Mouse (Mus musculus) gastrocnemius, postnatal 14 days (tissue): ENCODE data around the gene Spatc1l. TPM values are rescaled to one million over a fixed set of nuclear protein-coding genes. Genes with fewer than 3 reads are reported as not detected.

Experiments
- DNase-seq: peaks from one replicate; pipeline ENCODE4 v3.0.0; 2021; ENCODE audit warnings: mixed read lengths
- intact Hi-C: fragments of 180-260 bp; cut with DNase I; formaldehyde crosslinking; loops from one replicate; pipeline ENCODE4 v1.15.1; 2025; ENCODE audit warnings: low total_unique reads
- long read RNA-seq, 2 experiments: library from polyadenylated mRNA; stranded (forward); transcript quantifications; one replicate each; pipeline ENCODE4 v2.0.0; 2021
- total RNA-seq, 2 experiments: library from RNA; stranded (reverse); gene quantifications; 2 replicates each; pipeline ENCODE4 v1.2.3; 2021

The Spatc1l gene
- total RNA-seq, result not detected
- long read RNA-seq, experiment 1, result 0 reads
- long read RNA-seq, experiment 2, result 0 reads

- intact Hi-C loops, result no loop called here
- no peak for DNase-seq
These were observed at the start of gene Spatc1l for GRCm38 (mm10) chr10:76561972-76562371. Gene Spatc1l (plus strand): TSS chr10:76562272.

GRCm38 (mm10) chr10:76512965-76513583, 49.0 kb upstream of the Spatc1l start:
- peak; percentile 84 for DNase-seq
- intact Hi-C loops, result no loop called here

- intact Hi-C loops, result no loop called here
- no peak for DNase-seq
These were observed 31.1 kb upstream of the Spatc1l start for GRCm38 (mm10) chr10:76530922-76531321.

GRCm38 (mm10) chr10:76531375-76531774, 30.7 kb upstream of the Spatc1l start, which contains the start of gene Lss:
Gene Lss (plus strand): TSS chr10:76531588.
- intact Hi-C loops, result no loop called here
- DNase-seq, result peak; percentile 95

DNA sequence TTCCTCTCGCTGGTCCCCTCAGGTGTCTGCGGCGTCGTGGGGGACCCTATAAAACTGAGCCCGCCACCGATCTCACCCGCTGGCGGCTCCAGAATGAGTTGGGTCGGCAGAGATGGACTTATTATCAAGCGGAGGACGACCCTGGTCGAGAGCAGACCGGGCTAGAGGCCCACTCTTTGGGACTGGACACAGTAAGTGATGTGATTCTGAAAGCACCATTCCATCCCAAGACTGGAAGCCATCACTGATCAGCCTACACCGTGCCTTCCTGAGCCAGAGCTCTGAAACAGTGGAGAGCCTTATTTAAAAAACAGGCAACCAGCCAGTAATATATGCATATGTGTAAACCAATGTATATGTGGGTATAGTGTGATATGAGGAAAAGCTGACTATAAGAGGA, 30.2 kb upstream of the Spatc1l start:
- intact Hi-C loops, result no loop called here
- DNase-seq, result no peak

DNA sequence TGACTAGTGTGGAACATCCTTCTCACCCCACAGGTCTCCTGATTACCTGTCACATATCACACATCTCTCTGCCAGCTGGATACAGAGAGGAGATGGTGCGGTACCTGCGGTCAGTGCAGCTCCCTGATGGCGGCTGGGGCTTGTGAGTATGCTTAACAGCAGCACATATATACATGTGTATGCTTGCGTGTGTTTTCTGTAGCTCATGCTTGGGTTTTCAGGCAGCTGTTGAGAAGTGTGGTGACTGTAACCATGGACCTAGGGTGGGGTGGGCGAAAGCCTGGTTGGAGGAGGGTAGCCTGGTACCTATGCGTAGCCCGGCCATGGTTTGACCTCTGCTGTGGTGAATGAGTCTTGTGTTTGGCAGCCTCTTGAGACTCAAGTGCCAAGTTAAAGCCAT, 26.5 kb upstream of the Spatc1l start:
- intact Hi-C loops, result no loop called here
- no peak for DNase-seq

GRCm38 (mm10) chr10:76537619-76538018, 24.5 kb upstream of the Spatc1l start:
- DNase-seq, result no peak
- intact Hi-C loops, result no loop called here

DNA sequence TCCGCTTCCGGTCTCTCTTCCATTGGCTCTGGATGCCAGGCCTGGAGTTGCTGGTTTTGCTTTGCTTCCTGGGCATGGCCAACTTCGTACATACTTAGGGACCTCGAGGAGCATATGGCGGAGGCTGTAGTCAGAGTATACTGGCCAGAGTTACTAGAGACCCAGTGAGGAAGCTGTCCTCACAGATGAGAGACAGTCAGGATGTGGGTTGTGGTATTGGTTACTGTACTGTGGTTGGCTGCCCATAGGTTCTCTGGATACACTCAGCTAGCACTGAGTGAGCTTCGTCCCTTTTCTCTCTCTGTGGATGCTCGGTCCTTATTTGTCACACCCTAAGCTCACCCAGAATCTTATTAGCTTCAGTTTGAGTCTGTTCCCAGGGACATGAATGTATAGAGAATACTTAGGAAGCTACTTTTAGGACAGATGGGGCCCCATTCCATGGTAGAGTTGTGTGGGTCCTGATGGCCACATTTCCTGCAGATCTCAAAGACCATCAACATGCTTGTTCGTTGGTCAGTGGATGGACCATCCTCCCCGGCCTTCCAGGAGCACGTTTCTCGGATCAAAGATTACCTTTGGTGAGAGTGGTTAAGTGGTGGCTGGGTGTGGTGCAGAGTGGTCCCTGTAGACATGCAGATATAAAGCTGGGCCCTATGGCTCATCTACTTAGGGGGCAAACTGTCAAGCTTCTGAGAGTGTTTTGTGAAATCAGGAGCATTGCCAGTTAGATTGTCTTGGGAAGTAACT, 20.6 kb upstream of the Spatc1l start:
- intact Hi-C loops, result no loop called here
- no peak for DNase-seq

- DNase-seq, result no peak
- intact Hi-C loops, result no loop called here
These were observed 19.3 kb upstream of the Spatc1l start for GRCm38 (mm10) chr10:76542636-76543375.

GRCm38 (mm10) chr10:76546566-76546965, 15.5 kb upstream of the Spatc1l start:
- intact Hi-C loops, result no loop called here
- no peak for DNase-seq

GRCm38 (mm10) chr10:76548218-76548617, 13.9 kb upstream of the Spatc1l start:
- intact Hi-C loops, result no loop called here

GRCm38 (mm10) chr10:76550458-76550857, 11.6 kb upstream of the Spatc1l start:
- no peak for DNase-seq
- intact Hi-C loops, result loop anchor here (5.0 kb wide), 1 partner anchor 187 kb away; no protein-coding TSS in a partner anchor

More at GRCm38 (mm10) chr10:76548218-76548617, 13.9 kb upstream of the Spatc1l start:
- no peak for DNase-seq

- intact Hi-C loops, result loop anchor here (5.0 kb wide), 1 partner anchor 186 kb away; no protein-coding TSS in a partner anchor
- no peak for DNase-seq
These were observed 10.5 kb upstream of the Spatc1l start for GRCm38 (mm10) chr10:76551556-76551955.

DNA sequence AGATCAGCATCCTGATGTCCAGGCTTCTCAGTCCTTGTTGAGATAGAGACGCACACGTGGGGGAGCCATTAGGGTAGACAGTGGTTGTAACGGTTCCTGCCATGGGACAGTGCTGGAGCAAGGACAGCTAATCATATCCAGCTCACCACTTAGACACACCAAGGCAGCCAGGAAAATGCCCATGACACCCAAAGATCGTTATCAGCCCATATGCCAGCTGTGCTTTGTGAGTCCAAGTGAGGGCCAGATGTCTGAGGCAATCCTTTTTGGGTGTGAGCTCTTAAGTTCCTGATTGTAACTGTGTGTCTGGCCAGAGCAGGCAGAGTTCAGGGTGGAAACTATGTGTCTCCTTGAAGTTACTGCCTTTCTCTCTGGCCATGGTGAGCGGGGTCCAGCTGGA, 8.0 kb upstream of the Spatc1l start:
- intact Hi-C loops, result loop anchor here (5.0 kb wide), 1 partner anchor 183 kb away; no protein-coding TSS in a partner anchor
- DNase-seq, result no peak

DNA sequence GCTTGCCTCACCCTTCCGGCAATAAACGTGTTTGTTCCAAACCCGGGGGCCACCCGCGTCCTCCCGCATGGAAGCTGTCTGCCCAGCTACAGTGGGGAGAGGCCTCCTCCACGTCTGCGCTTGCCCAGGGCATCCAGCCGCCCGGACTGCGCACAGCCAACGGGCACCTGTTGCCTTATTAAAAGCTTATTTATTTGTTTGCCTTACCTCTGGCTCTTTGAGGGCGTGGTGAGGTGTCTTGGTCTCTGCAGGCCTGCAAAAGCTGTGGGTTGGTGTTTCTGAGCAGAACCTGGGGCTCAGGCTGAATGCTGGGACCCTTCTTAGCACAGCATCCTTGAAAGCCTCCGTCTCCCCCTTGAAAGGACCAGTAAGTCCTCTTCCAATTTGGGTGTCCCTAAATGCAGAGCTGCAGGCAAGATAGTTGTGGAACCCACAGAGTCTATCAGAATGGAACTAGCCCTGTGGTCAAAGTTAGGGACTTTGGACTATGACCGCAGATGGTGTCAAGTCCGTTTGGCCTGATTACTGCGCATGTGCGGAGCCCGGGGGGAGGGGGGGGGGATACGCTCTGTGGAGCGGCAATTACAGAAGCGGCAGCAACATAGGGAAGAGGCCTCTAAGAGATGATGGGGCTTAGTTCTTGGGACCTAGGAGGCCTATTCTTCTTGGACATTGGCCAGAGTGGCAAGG, 8.1 kb downstream of the Spatc1l start:
- intact Hi-C loops, result no loop called here

DNA sequence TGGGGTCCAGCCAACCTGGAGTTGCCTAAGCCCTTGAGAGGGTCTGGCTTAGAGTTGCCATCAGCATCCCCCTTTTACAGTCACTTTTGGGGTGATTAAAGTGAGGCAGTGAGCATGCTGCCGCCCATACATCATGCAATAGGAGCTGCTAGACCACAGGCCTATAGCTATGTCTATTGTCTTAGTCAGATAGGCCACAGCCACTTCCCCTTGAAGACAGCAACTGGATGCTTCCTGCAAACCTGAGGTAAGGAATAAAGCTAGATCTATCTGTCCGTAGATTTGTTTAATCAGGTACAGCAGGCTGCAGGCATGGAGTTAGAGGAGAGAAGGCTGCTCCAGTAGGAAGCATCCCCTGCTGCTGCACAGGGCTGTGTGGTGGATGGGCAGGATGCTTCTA, 9.0 kb downstream of the Spatc1l start:
- intact Hi-C loops, result no loop called here
- DNase-seq, result no peak

More for the DNA sequence above, 8.1 kb downstream of the Spatc1l start:
- no peak for DNase-seq

GRCm38 (mm10) chr10:76572151-76572550, 10.1 kb downstream of the Spatc1l start:
- intact Hi-C loops, result no loop called here

DNA sequence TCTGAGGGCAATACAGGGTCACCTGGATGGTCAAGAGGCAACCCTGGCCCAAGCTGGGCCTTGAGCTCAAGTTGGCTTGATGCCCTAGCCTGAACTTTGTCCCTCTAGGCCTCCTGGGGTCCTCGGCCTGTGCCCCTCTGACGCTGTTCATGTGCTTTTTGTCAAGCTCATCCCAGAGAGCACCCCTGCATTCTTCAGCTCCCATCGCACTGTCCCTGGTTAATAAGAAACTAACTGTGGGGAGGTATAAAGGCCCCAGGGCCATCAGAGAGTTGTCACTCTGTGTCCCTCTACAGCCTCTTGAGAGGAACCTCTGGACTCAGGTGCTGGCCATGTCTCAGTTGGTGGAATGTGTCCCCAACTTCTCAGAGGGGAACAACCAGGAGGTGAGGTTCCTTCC, 13.3 kb downstream of the Spatc1l start, which contains the start of gene Ftcd:
Gene Ftcd, plus strand, starts transcription at position 275 of the 400 bp plus-strand sequence.
- intact Hi-C loops, result no loop called here
- DNase-seq, result no peak

More at GRCm38 (mm10) chr10:76572151-76572550, 10.1 kb downstream of the Spatc1l start:
- no peak for DNase-seq

DNA sequence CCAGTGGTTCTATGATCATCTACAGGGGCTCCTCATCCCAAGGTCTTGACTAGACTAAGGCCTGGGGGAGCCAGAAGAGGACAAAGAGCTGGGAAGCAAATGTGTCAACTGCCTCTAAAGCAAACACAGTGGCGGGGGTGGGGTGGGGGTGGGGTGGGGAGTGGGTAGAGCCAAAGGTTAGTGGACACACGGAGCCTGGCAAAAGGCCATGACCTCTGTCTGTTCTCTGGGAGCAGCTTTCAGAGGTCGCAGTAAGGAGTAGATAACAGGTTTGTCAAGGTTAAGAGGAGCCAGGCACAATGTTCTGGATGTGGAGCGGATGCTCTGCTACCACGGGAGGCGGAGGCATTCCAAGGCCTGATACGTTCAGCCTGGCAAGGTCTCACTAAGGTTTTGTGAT, 14.8 kb downstream of the Spatc1l start:
- intact Hi-C loops, result no loop called here
- peak; percentile 2 for DNase-seq
